Mouse (Mus musculus): ENCODE measurements around the gene Slc35f1.

Slc35f1 gene

GRCm38 (mm10) chr10:52690334-52690991 lies at the start of gene Slc35f1:
Slc35f1 (plus strand) TSS chr10:52690533.
- in situ Hi-C loops (cut with MboI, MseI) = no loop called here

- in situ Hi-C loops (cut with MboI, MseI) = no loop called here
Observed at GRCm38 (mm10) chr10:52671234-52671633, 19.1 kb upstream of the Slc35f1 start.

GRCm38 (mm10) chr10:52690992-52691731 lies 829 bp downstream of the Slc35f1 start:
- in situ Hi-C loops (cut with MboI, MseI) = no loop called here

GRCm38 (mm10) chr10:52703688-52704087 lies 13.4 kb downstream of the Slc35f1 start:
- in situ Hi-C loops (cut with MboI, MseI) = no loop called here

- in situ Hi-C loops (cut with MboI, MseI) = no loop called here
Observed at GRCm38 (mm10) chr10:52704101-52705051, 14.0 kb downstream of the Slc35f1 start.

GRCm38 (mm10) chr10:52709482-52709881 lies 19.1 kb downstream of the Slc35f1 start:
- in situ Hi-C loops (cut with MboI, MseI) = no loop called here

GRCm38 (mm10) chr10:52712166-52712565 lies 21.8 kb downstream of the Slc35f1 start:
- in situ Hi-C loops (cut with MboI, MseI) = no loop called here

- in situ Hi-C loops (cut with MboI, MseI) = no loop called here
Observed at GRCm38 (mm10) chr10:52714557-52714956, 24.2 kb downstream of the Slc35f1 start.

GRCm38 (mm10) chr10:52715146-52715545 lies 24.8 kb downstream of the Slc35f1 start:
- in situ Hi-C loops (cut with MboI, MseI) = no loop called here

GRCm38 (mm10) chr10:52718199-52718917 lies 28.0 kb downstream of the Slc35f1 start:
- in situ Hi-C loops (cut with MboI, MseI) = no loop called here

GRCm38 (mm10) chr10:52726674-52727073 lies 36.3 kb downstream of the Slc35f1 start:
- in situ Hi-C loops (cut with MboI, MseI) = loop anchor here (25.0 kb wide), 1 partner anchor 1436 kb away; no protein-coding TSS in a partner anchor

GRCm38 (mm10) chr10:52742671-52743379 lies 52.5 kb downstream of the Slc35f1 start:
- in situ Hi-C loops (cut with MboI, MseI) = loop anchor here (25.0 kb wide), 1 partner anchor 1419 kb away; no protein-coding TSS in a partner anchor

GRCm38 (mm10) chr10:52743831-52744230 lies 53.5 kb downstream of the Slc35f1 start:
- in situ Hi-C loops (cut with MboI, MseI) = loop anchor here (25.0 kb wide), 1 partner anchor 1418 kb away; no protein-coding TSS in a partner anchor

GRCm38 (mm10) chr10:52748028-52748597 lies 57.8 kb downstream of the Slc35f1 start:
- in situ Hi-C loops (cut with MboI, MseI) = loop anchor here (25.0 kb wide), 1 partner anchor 1414 kb away; no protein-coding TSS in a partner anchor

GRCm38 (mm10) chr10:52755949-52756679 lies 65.8 kb downstream of the Slc35f1 start:
- in situ Hi-C loops (cut with MboI, MseI) = no loop called here

- in situ Hi-C loops (cut with MboI, MseI) = no loop called here
Observed at GRCm38 (mm10) chr10:52757496-52758260, 67.3 kb downstream of the Slc35f1 start.

- in situ Hi-C loops (cut with MboI, MseI) = no loop called here
Observed at GRCm38 (mm10) chr10:52758589-52758988, 68.3 kb downstream of the Slc35f1 start.

GRCm38 (mm10) chr10:52760527-52760926 lies 70.2 kb downstream of the Slc35f1 start:
- in situ Hi-C loops (cut with MboI, MseI) = no loop called here
